Mouse (Mus musculus): ENCODE results near the gene Lrrc58. TPM values are rescaled to one million over a fixed set of nuclear protein-coding genes. Genes with fewer than 3 reads are reported as not detected.

The Lrrc58 gene
- polyA plus RNA-seq, 1 experiment from 2014 or later = 41.6 TPM

GRCm38 (mm10) chr16:37877406-37877805, 9.2 kb downstream of the Lrrc58 start:
- H3K36me3 ChIP-seq (ENCODE audit: control insufficient read depth, insufficient read depth, low read length) = peaks cover 10% of the 10 kb centered on the region

GRCm38 (mm10) chr16:37878951-37879505, 10.8 kb downstream of the Lrrc58 start:
- no peak for ATAC-seq (replicated peaks; ENCODE audit: insufficient number of reproducible peaks, low FRiP score, low TSS enrichment)
- 83% methylated on average over 7 of the region's 7 CpGs for WGBS (ENCODE audit: insufficient replicate concordance)
- H3K36me3 ChIP-seq (ENCODE audit: control insufficient read depth, insufficient read depth, low read length) = peaks cover 22% of the 10 kb centered on the region

More at GRCm38 (mm10) chr16:37877406-37877805, 9.2 kb downstream of the Lrrc58 start:
- H3K4me2 ChIP-seq = no peak overlapping the region
- H3K9ac ChIP-seq (ENCODE audit: low read depth, low read length) = no peak overlapping the region
- no peak for ATAC-seq (replicated peaks; ENCODE audit: insufficient number of reproducible peaks, low FRiP score, low TSS enrichment)
- H3K27me3 ChIP-seq (ENCODE audit: control insufficient read depth, insufficient read depth, low read length) = no peaks in the 10 kb centered on the region
- H3K9me3 ChIP-seq (replicated peaks; ENCODE audit: control insufficient read depth, low read length) = no peaks in the 10 kb centered on the region
- WGBS (ENCODE audit: insufficient replicate concordance) = 95% methylated on average over 3 of the region's 3 CpGs
- H3K4me3 ChIP-seq (ENCODE audit: low read depth, low read length) = no peak overlapping the region
- H3K27ac ChIP-seq (ENCODE audit: low read depth, low read length) = no peak overlapping the region
- peaks cover 8% of the 10 kb centered on the region; the same call in 1 of the 2 replicates for H3K4me1 ChIP-seq (ENCODE audit: control insufficient read depth, insufficient read depth, low read length)

GRCm38 (mm10) chr16:37879750-37880419, 11.7 kb downstream of the Lrrc58 start:
- peaks cover 8% of the 10 kb centered on the region; the same call in 1 of the 2 replicates for H3K4me1 ChIP-seq (ENCODE audit: control insufficient read depth, insufficient read depth, low read length)
- no peak for ATAC-seq (replicated peaks; ENCODE audit: insufficient number of reproducible peaks, low FRiP score, low TSS enrichment)
- no peak overlapping the region for H3K4me2 ChIP-seq
- no peaks in the 10 kb centered on the region for H3K27me3 ChIP-seq (ENCODE audit: control insufficient read depth, insufficient read depth, low read length)
- WGBS (ENCODE audit: insufficient replicate concordance) = 93% methylated on average over 4 of the region's 4 CpGs
- H3K4me3 ChIP-seq (ENCODE audit: low read depth, low read length) = no peak overlapping the region
- no peak overlapping the region for H3K27ac ChIP-seq (ENCODE audit: low read depth, low read length)
- no peak overlapping the region for H3K9ac ChIP-seq (ENCODE audit: low read depth, low read length)
- H3K9me3 ChIP-seq (replicated peaks; ENCODE audit: control insufficient read depth, low read length) = no peaks in the 10 kb centered on the region
- peaks cover 20% of the 10 kb centered on the region for H3K36me3 ChIP-seq (ENCODE audit: control insufficient read depth, insufficient read depth, low read length)

More at GRCm38 (mm10) chr16:37878951-37879505, 10.8 kb downstream of the Lrrc58 start:
- H3K4me2 ChIP-seq = no peak overlapping the region
- no peaks in the 10 kb centered on the region for H3K27me3 ChIP-seq (ENCODE audit: control insufficient read depth, insufficient read depth, low read length)
- H3K9me3 ChIP-seq (replicated peaks; ENCODE audit: control insufficient read depth, low read length) = no peaks in the 10 kb centered on the region
- H3K27ac ChIP-seq (ENCODE audit: low read depth, low read length) = no peak overlapping the region
- H3K4me1 ChIP-seq (ENCODE audit: control insufficient read depth, insufficient read depth, low read length) = peaks cover 8% of the 10 kb centered on the region; the same call in 1 of the 2 replicates
- no peak overlapping the region for H3K4me3 ChIP-seq (ENCODE audit: low read depth, low read length)
- H3K9ac ChIP-seq (ENCODE audit: low read depth, low read length) = no peak overlapping the region

GRCm38 (mm10) chr16:37881168-37881567, 13.0 kb downstream of the Lrrc58 start:
- Histone ChIP-seq H3K27me3 (ENCODE audit: control insufficient read depth, insufficient read depth, low read length) (no peaks in the 10 kb centered on the region), H3K9me3 (replicated peaks; ENCODE audit: control insufficient read depth, low read length) (no peaks in the 10 kb centered on the region), H3K4me1 (ENCODE audit: control insufficient read depth, insufficient read depth, low read length) (peaks cover 8% of the 10 kb centered on the region; the same call in 1 of the 2 replicates), H3K4me3 (ENCODE audit: low read depth, low read length) (no peak overlapping the region), H3K9ac (ENCODE audit: low read depth, low read length) (no peak overlapping the region), H3K4me2 (no peak overlapping the region), H3K36me3 (ENCODE audit: control insufficient read depth, insufficient read depth, low read length) (peaks cover 20% of the 10 kb centered on the region), H3K27ac (ENCODE audit: low read depth, low read length) (no peak overlapping the region)
- ATAC-seq (replicated peaks; ENCODE audit: insufficient number of reproducible peaks, low FRiP score, low TSS enrichment) = no peak
- WGBS (ENCODE audit: insufficient replicate concordance) = 53% methylated on average over 2 of the region's 2 CpGs

- H3K4me1 ChIP-seq (ENCODE audit: control insufficient read depth, insufficient read depth, low read length) = peaks cover 10% of the 10 kb centered on the region
- H3K36me3 ChIP-seq (ENCODE audit: control insufficient read depth, insufficient read depth, low read length) = no peaks in the 10 kb centered on the region; the same call in 1 of the 2 replicates
- WGBS (ENCODE audit: insufficient replicate concordance) = 90% methylated on average over 3 of the region's 3 CpGs
- no peak overlapping the region for H3K27ac ChIP-seq (ENCODE audit: low read depth, low read length)
- H3K4me2 ChIP-seq = no peak overlapping the region
- no peaks in the 10 kb centered on the region for H3K9me3 ChIP-seq (replicated peaks; ENCODE audit: control insufficient read depth, low read length)
- ATAC-seq (replicated peaks; ENCODE audit: insufficient number of reproducible peaks, low FRiP score, low TSS enrichment) = no peak
- H3K4me3 ChIP-seq (ENCODE audit: low read depth, low read length) = no peak overlapping the region
- H3K27me3 ChIP-seq (ENCODE audit: control insufficient read depth, insufficient read depth, low read length) = no peaks in the 10 kb centered on the region
- H3K9ac ChIP-seq (ENCODE audit: low read depth, low read length) = no peak overlapping the region
Measured at GRCm38 (mm10) chr16:37888986-37889385, 20.8 kb downstream of the Lrrc58 start.

GRCm38 (mm10) chr16:37892667-37893066, 24.5 kb downstream of the Lrrc58 start:
- ATAC-seq (replicated peaks; ENCODE audit: insufficient number of reproducible peaks, low FRiP score, low TSS enrichment) = no peak
- no peak overlapping the region for H3K9ac ChIP-seq (ENCODE audit: low read depth, low read length)
- H3K4me1 ChIP-seq (ENCODE audit: control insufficient read depth, insufficient read depth, low read length) = peaks cover 20% of the 10 kb centered on the region
- no peak overlapping the region for H3K4me2 ChIP-seq
- peak overlapping the region; percentile 78 for H3K27ac ChIP-seq (ENCODE audit: low read depth, low read length)
- H3K36me3 ChIP-seq (ENCODE audit: control insufficient read depth, insufficient read depth, low read length) = no peaks in the 10 kb centered on the region
- H3K9me3 ChIP-seq (replicated peaks; ENCODE audit: control insufficient read depth, low read length) = no peaks in the 10 kb centered on the region
- 77% methylated on average over 2 of the region's 2 CpGs for WGBS (ENCODE audit: insufficient replicate concordance)
- H3K4me3 ChIP-seq (ENCODE audit: low read depth, low read length) = no peak overlapping the region
- H3K27me3 ChIP-seq (ENCODE audit: control insufficient read depth, insufficient read depth, low read length) = no peaks in the 10 kb centered on the region

GRCm38 (mm10) chr16:37893381-37893780, 25.2 kb downstream of the Lrrc58 start:
- H3K9me3 ChIP-seq (replicated peaks; ENCODE audit: control insufficient read depth, low read length) = no peaks in the 10 kb centered on the region
- peak overlapping the region; percentile 78 for H3K27ac ChIP-seq (ENCODE audit: low read depth, low read length)
- no peak overlapping the region for H3K4me2 ChIP-seq
- H3K36me3 ChIP-seq (ENCODE audit: control insufficient read depth, insufficient read depth, low read length) = no peaks in the 10 kb centered on the region
- peaks cover 20% of the 10 kb centered on the region for H3K4me1 ChIP-seq (ENCODE audit: control insufficient read depth, insufficient read depth, low read length)
- ATAC-seq (replicated peaks; ENCODE audit: insufficient number of reproducible peaks, low FRiP score, low TSS enrichment) = no peak
- WGBS (ENCODE audit: insufficient replicate concordance) = 48% methylated on average over 6 of the region's 6 CpGs
- no peaks in the 10 kb centered on the region for H3K27me3 ChIP-seq (ENCODE audit: control insufficient read depth, insufficient read depth, low read length)
- no peak overlapping the region for H3K4me3 ChIP-seq (ENCODE audit: low read depth, low read length)
- H3K9ac ChIP-seq (ENCODE audit: low read depth, low read length) = no peak overlapping the region

- H3K4me3 ChIP-seq (ENCODE audit: low read depth, low read length) = no peak overlapping the region
- no peaks in the 10 kb centered on the region for H3K36me3 ChIP-seq (ENCODE audit: control insufficient read depth, insufficient read depth, low read length)
- ATAC-seq (replicated peaks; ENCODE audit: insufficient number of reproducible peaks, low FRiP score, low TSS enrichment) = peak; percentile 74
- H3K9ac ChIP-seq (ENCODE audit: low read depth, low read length) = no peak overlapping the region
- 21% methylated on average over 2 of the region's 2 CpGs for WGBS (ENCODE audit: insufficient replicate concordance)
- H3K4me1 ChIP-seq (ENCODE audit: control insufficient read depth, insufficient read depth, low read length) = peaks cover 20% of the 10 kb centered on the region
- no peaks in the 10 kb centered on the region for H3K27me3 ChIP-seq (ENCODE audit: control insufficient read depth, insufficient read depth, low read length)
- peak overlapping the region; percentile 78 for H3K27ac ChIP-seq (ENCODE audit: low read depth, low read length)
- no peak overlapping the region for H3K4me2 ChIP-seq
- H3K9me3 ChIP-seq (replicated peaks; ENCODE audit: control insufficient read depth, low read length) = no peaks in the 10 kb centered on the region
Measured at GRCm38 (mm10) chr16:37893942-37894341, 25.8 kb downstream of the Lrrc58 start.

All from heart, embryonic 11.5 days (tissue).